Mouse (Mus musculus) MEL (cell line): ENCODE measurements around the gene Ifitm3.

Experiments used
- BHLHE40 ChIP-seq: IDR thresholded peaks from 2 replicates; pipeline ENCODE4 v1.6.1; 2012; ENCODE audit warnings: low read depth, mild to moderate bottlenecking, inconsistent platforms, low read length, improper control_type of control experiment, borderline replicate concordance
- CTCF ChIP-seq, 3 experiments: IDR thresholded peaks in 2 of 3; conservative IDR thresholded peaks in 1 of 3; 2 replicates each; pipeline ENCODE4 v1.5.1; 2011 to 2012; ENCODE audit warnings: low read length in 3 of 3, low read depth in 2 of 3, mild to moderate bottlenecking in 2 of 3, improper control_type of control experiment in 1 of 3, inconsistent platforms in 1 of 3, mixed read lengths in 1 of 3, moderate library complexity in 1 of 3; ENCODE audit not compliant: control insufficient read depth in 1 of 3, insufficient read depth in 1 of 3, poor library complexity in 1 of 3, severe bottlenecking in 1 of 3
- EP300 ChIP-seq, 2 experiments: IDR thresholded peaks; 2 replicates each; pipeline ENCODE4 v1.6.1; 2011; ENCODE audit warnings: improper control_type of control experiment in 2 of 2, low read length in 2 of 2, low read depth in 1 of 2, mild to moderate bottlenecking in 1 of 2
- GATA1 ChIP-seq: IDR thresholded peaks from 2 replicates; pipeline ENCODE4 v1.6.1; 2011; ENCODE audit warnings: low read depth, low read length, improper control_type of control experiment
- KAT2A ChIP-seq: conservative IDR thresholded peaks from 2 replicates; pipeline ENCODE4 v1.6.1; 2012; ENCODE audit warnings: low read depth, low read length, improper control_type of control experiment, inconsistent platforms
- NELFE ChIP-seq: IDR thresholded peaks from 2 replicates; pipeline ENCODE4 v1.6.1; 2011; ENCODE audit warnings: low read depth, low read length, improper control_type of control experiment
- NRF1 ChIP-seq: IDR thresholded peaks from 2 replicates; pipeline ENCODE4 v1.6.1; 2014; ENCODE audit warnings: low read depth, mild to moderate bottlenecking, inconsistent platforms, low read length, improper control_type of control experiment, moderate library complexity; ENCODE audit not compliant: poor library complexity, insufficient read depth, severe bottlenecking
- POLR2A ChIP-seq, 2 experiments: IDR thresholded peaks; 2 replicates each; pipeline ENCODE4 v1.6.1; 2011 to 2012; ENCODE audit warnings: low read length in 2 of 2, mild to moderate bottlenecking in 2 of 2, control low read depth in 1 of 2, improper control_type of control experiment in 1 of 2, low read depth in 1 of 2, moderate library complexity in 1 of 2; ENCODE audit not compliant: control insufficient read depth in 1 of 2, insufficient read depth in 1 of 2, poor library complexity in 1 of 2

GRCm38 (mm10) chr7:141047581-141048225, 37.1 kb upstream of the Ifitm3 start:
- no peak for TF ChIP-seq NRF1
- TF ChIP-seq EP300 (IDR thresholded peaks at IDR 0.05; ENCODE audit: low read depth in 1 of 2, low read length in 2 of 2), result no peak
- no peak for TF ChIP-seq KAT2A
- TF ChIP-seq CTCF (IDR thresholded peaks at IDR 0.05 in 2 of 3, conservative IDR thresholded peaks at IDR 0.05 in 1 of 3; ENCODE audit: control insufficient read depth in 1 of 3, insufficient read depth in 1 of 3, low read depth in 2 of 3, low read length in 3 of 3, poor library complexity in 1 of 3, severe bottlenecking in 1 of 3), result no peak; a peak in 1 of 6 replicates
- no peak for TF ChIP-seq BHLHE40
- TF ChIP-seq POLR2A (IDR thresholded peaks at IDR 0.05; ENCODE audit: control insufficient read depth in 1 of 2, insufficient read depth in 1 of 2, low read depth in 1 of 2, low read length in 2 of 2, poor library complexity in 1 of 2), result no peak
- TF ChIP-seq GATA1, result no peak
- 0 out of 2 replicates have a peak, but pooled peaks have one; percentile 14 for TF ChIP-seq NELFE
